Mouse (Mus musculus) MEL (cell line): ENCODE data around the gene Specc1l.

ENCODE experiments used
- CHD2 ChIP-seq: IDR thresholded peaks from 2 replicates; pipeline ENCODE4 v1.6.1; 2011; ENCODE audit warnings: low read length, improper control_type of control experiment
- CTCF ChIP-seq, 3 experiments: IDR thresholded peaks in 2 of 3; conservative IDR thresholded peaks in 1 of 3; 2 replicates each; pipeline ENCODE4 v1.5.1; 2011 to 2012; ENCODE audit warnings: low read length in 3 of 3, low read depth in 2 of 3, mild to moderate bottlenecking in 2 of 3, improper control_type of control experiment in 1 of 3, inconsistent platforms in 1 of 3, mixed read lengths in 1 of 3, moderate library complexity in 1 of 3; ENCODE audit not compliant: control insufficient read depth in 1 of 3, insufficient read depth in 1 of 3, poor library complexity in 1 of 3, severe bottlenecking in 1 of 3
- ELF1 ChIP-seq: IDR thresholded peaks from 2 replicates; pipeline ENCODE4 v1.6.1; 2014; ENCODE audit warnings: low read depth, mild to moderate bottlenecking, inconsistent platforms, low read length, improper control_type of control experiment, moderate library complexity
- KAT2A ChIP-seq: conservative IDR thresholded peaks from 2 replicates; pipeline ENCODE4 v1.6.1; 2012; ENCODE audit warnings: low read depth, low read length, improper control_type of control experiment, inconsistent platforms
- MAFK ChIP-seq: IDR thresholded peaks from 2 replicates; pipeline ENCODE4 v1.6.1; 2011; ENCODE audit warnings: low read depth, mild to moderate bottlenecking, low read length, improper control_type of control experiment, borderline replicate concordance
- MEF2A ChIP-seq: IDR thresholded peaks from 2 replicates; pipeline ENCODE4 v1.6.1; 2014; ENCODE audit warnings: low read depth, mild to moderate bottlenecking, inconsistent platforms, low read length, improper control_type of control experiment; ENCODE audit not compliant: poor library complexity, insufficient replicate concordance, severe bottlenecking; ENCODE audit errors: extremely low read depth
- POLR2A ChIP-seq, 2 experiments: IDR thresholded peaks; 2 replicates each; pipeline ENCODE4 v1.6.1; 2011 to 2012; ENCODE audit warnings: low read length in 2 of 2, mild to moderate bottlenecking in 2 of 2, control low read depth in 1 of 2, improper control_type of control experiment in 1 of 2, low read depth in 1 of 2, moderate library complexity in 1 of 2; ENCODE audit not compliant: control insufficient read depth in 1 of 2, insufficient read depth in 1 of 2, poor library complexity in 1 of 2
- POLR2AphosphoS2 ChIP-seq: IDR thresholded peaks from 2 replicates; pipeline ENCODE4 v1.6.1; 2011; ENCODE audit warnings: low read length, improper control_type of control experiment
- SIN3A ChIP-seq: IDR thresholded peaks from 2 replicates; pipeline ENCODE4 v1.6.1; 2012; ENCODE audit warnings: low read length, improper control_type of control experiment, inconsistent platforms
- TAL1 ChIP-seq: IDR thresholded peaks from 2 replicates; pipeline ENCODE4 v1.6.1; 2012; ENCODE audit warnings: mild to moderate bottlenecking, inconsistent platforms, low read length, moderate library complexity, mixed read lengths
- USF2 ChIP-seq, 2 experiments: IDR thresholded peaks; 2 replicates each; pipeline ENCODE4 v1.6.1; 2011 to 2012; ENCODE audit warnings: improper control_type of control experiment in 2 of 2, low read length in 2 of 2, borderline replicate concordance in 1 of 2, inconsistent platforms in 1 of 2, low read depth in 1 of 2, mild to moderate bottlenecking in 1 of 2; ENCODE audit not compliant: insufficient read depth in 1 of 2
- ZC3H11A ChIP-seq: IDR thresholded peaks from 2 replicates; pipeline ENCODE4 v1.6.1; 2012; ENCODE audit warnings: low read depth, mild to moderate bottlenecking, inconsistent platforms, low read length, improper control_type of control experiment
- ZMIZ1 ChIP-seq: IDR thresholded peaks from 2 replicates; pipeline ENCODE4 v1.6.1; 2012; ENCODE audit warnings: low read depth, mild to moderate bottlenecking, inconsistent platforms, low read length, improper control_type of control experiment, moderate library complexity

DNA sequence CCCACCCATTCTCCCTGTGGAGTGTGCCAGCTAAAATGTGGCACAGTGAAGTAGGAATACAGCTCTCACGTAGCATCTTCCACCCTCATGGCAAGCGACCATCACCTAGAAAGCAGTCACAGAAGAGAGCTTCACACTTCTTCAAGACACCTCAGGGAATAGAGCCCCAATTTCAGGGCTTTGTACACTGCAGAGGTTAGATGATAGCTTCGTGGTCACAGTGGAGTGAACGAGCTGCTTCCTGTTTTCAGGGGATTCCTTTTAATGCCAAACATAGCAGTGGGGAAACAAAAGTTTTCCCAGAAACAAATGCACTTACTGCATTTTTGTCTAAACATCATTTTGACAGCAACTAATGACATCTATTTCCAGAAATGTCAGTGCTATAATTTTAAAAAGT is 77.5 kb downstream of the Specc1l start:
- no peak for TF ChIP-seq CHD2
- TF ChIP-seq CTCF (IDR thresholded peaks at IDR 0.05 in 2 of 3, conservative IDR thresholded peaks at IDR 0.05 in 1 of 3; ENCODE audit: control insufficient read depth in 1 of 3, insufficient read depth in 1 of 3, low read depth in 2 of 3, low read length in 3 of 3, poor library complexity in 1 of 3, severe bottlenecking in 1 of 3) = no peak
- no peak for TF ChIP-seq POLR2A (IDR thresholded peaks at IDR 0.05; ENCODE audit: control insufficient read depth in 1 of 2, insufficient read depth in 1 of 2, low read depth in 1 of 2, low read length in 2 of 2, poor library complexity in 1 of 2)
- no peak for TF ChIP-seq ZC3H11A
- no peak for TF ChIP-seq ZMIZ1
- no peak for TF ChIP-seq KAT2A
- no peak for TF ChIP-seq TAL1
- no peak for TF ChIP-seq USF2 (IDR thresholded peaks at IDR 0.05; ENCODE audit: borderline replicate concordance in 1 of 2, insufficient read depth in 1 of 2, low read depth in 1 of 2, low read length in 2 of 2)
- no peak for TF ChIP-seq MEF2A
- TF ChIP-seq POLR2AphosphoS2 = no peak
- no peak for TF ChIP-seq MAFK
- no peak for TF ChIP-seq ELF1
- no peak for TF ChIP-seq SIN3A
